Mouse (Mus musculus): ENCODE data around the gene Rnf144a. TPM values are rescaled to one million over a fixed set of nuclear protein-coding genes. Genes with fewer than 3 reads are reported as not detected.

Gene Rnf144a
- polyA plus RNA-seq, 1 experiment from 2014 or later: 17.4 TPM

- H3K36me3 ChIP-seq (ENCODE audit: control insufficient read depth, insufficient read depth, low read length): 0 out of 2 replicates have a peak, but pooled peaks cover 15% of the 10 kb centered on the region
- no peaks in the 10 kb centered on the region for H3K9me3 ChIP-seq (replicated peaks; ENCODE audit: control insufficient read depth, low read length)
- H3K27ac ChIP-seq (ENCODE audit: low read depth, low read length): no peak overlapping the region
- H3K4me2 ChIP-seq (ENCODE audit: low read length): no peak overlapping the region
- H3K9ac ChIP-seq (ENCODE audit: low read length): no peak overlapping the region
- no peak overlapping the region for H3K4me3 ChIP-seq (ENCODE audit: low read depth, low read length)
- DNase-seq (ENCODE audit: low spot score) (no peak), ATAC-seq (no peak)
- no peaks in the 10 kb centered on the region for H3K4me1 ChIP-seq (ENCODE audit: control insufficient read depth, insufficient read depth, low read length)
- WGBS: 85% methylated on average over 10 of the region's 10 CpGs
- no peaks in the 10 kb centered on the region for H3K27me3 ChIP-seq (replicated peaks; ENCODE audit: control insufficient read depth, insufficient read depth, low read length)
Measured at GRCm38 (mm10) chr12:26401696-26402470, 13.2 kb downstream of the Rnf144a start.

- Histone ChIP-seq H3K4me2 (ENCODE audit: low read length) (no peak overlapping the region), H3K27me3 (replicated peaks; ENCODE audit: control insufficient read depth, insufficient read depth, low read length) (no peaks in the 10 kb centered on the region), H3K36me3 (ENCODE audit: control insufficient read depth, insufficient read depth, low read length) (0 out of 2 replicates have a peak, but pooled peaks cover 15% of the 10 kb centered on the region), H3K9ac (ENCODE audit: low read length) (no peak overlapping the region), H3K27ac (ENCODE audit: low read depth, low read length) (no peak overlapping the region), H3K4me3 (ENCODE audit: low read depth, low read length) (no peak overlapping the region), H3K9me3 (replicated peaks; ENCODE audit: control insufficient read depth, low read length) (no peaks in the 10 kb centered on the region), H3K4me1 (ENCODE audit: control insufficient read depth, insufficient read depth, low read length) (no peaks in the 10 kb centered on the region)
- ATAC-seq (no peak), DNase-seq (ENCODE audit: low spot score) (peak; percentile 12)
- WGBS: 76% methylated on average over 1 of the region's 1 CpGs
Measured at GRCm38 (mm10) chr12:26401254-26401653, 13.8 kb downstream of the Rnf144a start.

GRCm38 (mm10) chr12:26400762-26401161, 14.3 kb downstream of the Rnf144a start:
- H3K27ac ChIP-seq (ENCODE audit: low read depth, low read length): no peak overlapping the region
- no peak for DNase-seq (ENCODE audit: low spot score)
- WGBS: 100% methylated on average over 1 of the region's 1 CpGs
- H3K27me3 ChIP-seq (replicated peaks; ENCODE audit: control insufficient read depth, insufficient read depth, low read length): no peaks in the 10 kb centered on the region
- no peak for ATAC-seq
- H3K4me3 ChIP-seq (ENCODE audit: low read depth, low read length): no peak overlapping the region
- H3K4me1 ChIP-seq (ENCODE audit: control insufficient read depth, insufficient read depth, low read length): peaks cover 2% of the 10 kb centered on the region; the same call in 1 of the 2 replicates
- no peak overlapping the region for H3K4me2 ChIP-seq (ENCODE audit: low read length)
- H3K9me3 ChIP-seq (replicated peaks; ENCODE audit: control insufficient read depth, low read length): no peaks in the 10 kb centered on the region
- H3K36me3 ChIP-seq (ENCODE audit: control insufficient read depth, insufficient read depth, low read length): 0 out of 2 replicates have a peak, but pooled peaks cover 15% of the 10 kb centered on the region
- H3K9ac ChIP-seq (ENCODE audit: low read length): no peak overlapping the region

- Histone ChIP-seq H3K27me3 (replicated peaks; ENCODE audit: control insufficient read depth, insufficient read depth, low read length) (no peaks in the 10 kb centered on the region), H3K4me1 (ENCODE audit: control insufficient read depth, insufficient read depth, low read length) (peaks cover 13% of the 10 kb centered on the region), H3K27ac (ENCODE audit: low read depth, low read length) (no peak overlapping the region), H3K9ac (ENCODE audit: low read length) (no peak overlapping the region), H3K4me2 (ENCODE audit: low read length) (no peak overlapping the region), H3K9me3 (replicated peaks; ENCODE audit: control insufficient read depth, low read length) (no peaks in the 10 kb centered on the region), H3K36me3 (ENCODE audit: control insufficient read depth, insufficient read depth, low read length) (0 out of 2 replicates have a peak, but pooled peaks cover 9% of the 10 kb centered on the region), H3K4me3 (ENCODE audit: low read depth, low read length) (no peak overlapping the region)
- no peak for ATAC-seq
- 87% methylated on average over 6 of the region's 6 CpGs for WGBS
- DNase-seq (ENCODE audit: low spot score): no peak
Measured at GRCm38 (mm10) chr12:26399391-26399790, 15.7 kb downstream of the Rnf144a start.

GRCm38 (mm10) chr12:26398597-26398996, 16.5 kb downstream of the Rnf144a start:
- H3K9ac ChIP-seq (ENCODE audit: low read length): no peak overlapping the region
- WGBS: 74% methylated on average over 2 of the region's 2 CpGs
- no peak overlapping the region for H3K27ac ChIP-seq (ENCODE audit: low read depth, low read length)
- H3K36me3 ChIP-seq (ENCODE audit: control insufficient read depth, insufficient read depth, low read length): 0 out of 2 replicates have a peak, but pooled peaks cover 6% of the 10 kb centered on the region
- no peaks in the 10 kb centered on the region for H3K27me3 ChIP-seq (replicated peaks; ENCODE audit: control insufficient read depth, insufficient read depth, low read length)
- H3K4me3 ChIP-seq (ENCODE audit: low read depth, low read length): no peak overlapping the region
- no peak for ATAC-seq
- no peak for DNase-seq (ENCODE audit: low spot score)
- no peak overlapping the region for H3K4me2 ChIP-seq (ENCODE audit: low read length)
- H3K9me3 ChIP-seq (replicated peaks; ENCODE audit: control insufficient read depth, low read length): no peaks in the 10 kb centered on the region
- peaks cover 16% of the 10 kb centered on the region for H3K4me1 ChIP-seq (ENCODE audit: control insufficient read depth, insufficient read depth, low read length)

GRCm38 (mm10) chr12:26394485-26395470, 20.3 kb downstream of the Rnf144a start:
- Histone ChIP-seq H3K4me2 (ENCODE audit: low read length) (peak overlapping the region; percentile 12; the same call in 1 of the 2 replicates), H3K4me3 (ENCODE audit: low read depth, low read length) (no peak overlapping the region), H3K27me3 (replicated peaks; ENCODE audit: control insufficient read depth, insufficient read depth, low read length) (no peaks in the 10 kb centered on the region), H3K4me1 (ENCODE audit: control insufficient read depth, insufficient read depth, low read length) (peaks cover 16% of the 10 kb centered on the region), H3K27ac (ENCODE audit: low read depth, low read length) (peak overlapping the region; percentile 23; the same call in 1 of the 2 replicates), H3K36me3 (ENCODE audit: control insufficient read depth, insufficient read depth, low read length) (no peaks in the 10 kb centered on the region), H3K9me3 (replicated peaks; ENCODE audit: control insufficient read depth, low read length) (no peaks in the 10 kb centered on the region), H3K9ac (ENCODE audit: low read length) (no peak overlapping the region)
- peak; percentile 44 for DNase-seq (ENCODE audit: low spot score)
- 16% methylated on average over 13 of the region's 13 CpGs for WGBS
- ATAC-seq: peak; percentile 50; the same call in 1 of the 2 replicates

- WGBS: 91% methylated on average over 5 of the region's 5 CpGs
- ATAC-seq (no peak), DNase-seq (ENCODE audit: low spot score) (no peak)
- Histone ChIP-seq H3K4me2 (ENCODE audit: low read length) (no peak overlapping the region), H3K9me3 (replicated peaks; ENCODE audit: control insufficient read depth, low read length) (no peaks in the 10 kb centered on the region), H3K36me3 (ENCODE audit: control insufficient read depth, insufficient read depth, low read length) (peaks cover 14% of the 10 kb centered on the region), H3K9ac (ENCODE audit: low read length) (no peak overlapping the region), H3K27ac (ENCODE audit: low read depth, low read length) (no peak overlapping the region), H3K4me3 (ENCODE audit: low read depth, low read length) (no peak overlapping the region), H3K4me1 (ENCODE audit: control insufficient read depth, insufficient read depth, low read length) (peaks cover 16% of the 10 kb centered on the region), H3K27me3 (replicated peaks; ENCODE audit: control insufficient read depth, insufficient read depth, low read length) (no peaks in the 10 kb centered on the region)
Measured at GRCm38 (mm10) chr12:26393291-26393690, 21.8 kb downstream of the Rnf144a start.

GRCm38 (mm10) chr12:26391162-26391561, 23.9 kb downstream of the Rnf144a start:
- Histone ChIP-seq H3K4me2 (ENCODE audit: low read length) (no peak overlapping the region), H3K4me3 (ENCODE audit: low read depth, low read length) (no peak overlapping the region), H3K36me3 (ENCODE audit: control insufficient read depth, insufficient read depth, low read length) (peaks cover 34% of the 10 kb centered on the region), H3K27ac (ENCODE audit: low read depth, low read length) (no peak overlapping the region), H3K9ac (ENCODE audit: low read length) (no peak overlapping the region), H3K4me1 (ENCODE audit: control insufficient read depth, insufficient read depth, low read length) (peaks cover 16% of the 10 kb centered on the region), H3K27me3 (replicated peaks; ENCODE audit: control insufficient read depth, insufficient read depth, low read length) (no peaks in the 10 kb centered on the region), H3K9me3 (replicated peaks; ENCODE audit: control insufficient read depth, low read length) (no peaks in the 10 kb centered on the region)
- WGBS: 81% methylated on average over 1 of the region's 1 CpGs
- ATAC-seq: no peak
- no peak for DNase-seq (ENCODE audit: low spot score)
